Mouse (Mus musculus): ENCODE data around the gene Msantd1.
A peak's percentile ranks its signal among the peaks of the same experiment; 100 is the strongest.

The Msantd1 gene

GRCm38 (mm10) chr5:34927648-34928047 lies 19.8 kb downstream of the Msantd1 start:
- no peak for DNase-seq (ENCODE audit: low spot score)

- DNase-seq (ENCODE audit: low spot score), result no peak
Measured at GRCm38 (mm10) chr5:34930151-34930975, 22.6 kb downstream of the Msantd1 start.

DNA sequence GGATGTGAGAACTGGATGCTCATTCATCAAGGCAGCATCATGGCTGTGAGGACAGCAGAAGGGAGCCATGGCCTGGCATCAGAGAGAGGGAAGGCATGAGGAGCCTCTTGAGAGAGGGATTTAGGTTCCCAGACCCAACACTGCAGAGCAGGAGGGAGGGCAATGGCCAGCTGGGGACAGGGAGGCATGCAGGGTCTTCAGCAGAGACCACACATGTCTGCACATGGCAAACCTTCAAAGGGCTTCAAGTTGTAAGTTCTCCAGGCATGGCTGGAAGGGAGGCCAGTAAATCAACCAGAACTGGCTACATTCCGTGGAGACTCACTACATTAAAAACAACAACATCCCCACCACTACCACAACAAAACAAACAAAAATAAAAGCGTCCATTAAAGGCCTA lies 23.3 kb downstream of the Msantd1 start:
- no peak for DNase-seq (ENCODE audit: low spot score)

DNA sequence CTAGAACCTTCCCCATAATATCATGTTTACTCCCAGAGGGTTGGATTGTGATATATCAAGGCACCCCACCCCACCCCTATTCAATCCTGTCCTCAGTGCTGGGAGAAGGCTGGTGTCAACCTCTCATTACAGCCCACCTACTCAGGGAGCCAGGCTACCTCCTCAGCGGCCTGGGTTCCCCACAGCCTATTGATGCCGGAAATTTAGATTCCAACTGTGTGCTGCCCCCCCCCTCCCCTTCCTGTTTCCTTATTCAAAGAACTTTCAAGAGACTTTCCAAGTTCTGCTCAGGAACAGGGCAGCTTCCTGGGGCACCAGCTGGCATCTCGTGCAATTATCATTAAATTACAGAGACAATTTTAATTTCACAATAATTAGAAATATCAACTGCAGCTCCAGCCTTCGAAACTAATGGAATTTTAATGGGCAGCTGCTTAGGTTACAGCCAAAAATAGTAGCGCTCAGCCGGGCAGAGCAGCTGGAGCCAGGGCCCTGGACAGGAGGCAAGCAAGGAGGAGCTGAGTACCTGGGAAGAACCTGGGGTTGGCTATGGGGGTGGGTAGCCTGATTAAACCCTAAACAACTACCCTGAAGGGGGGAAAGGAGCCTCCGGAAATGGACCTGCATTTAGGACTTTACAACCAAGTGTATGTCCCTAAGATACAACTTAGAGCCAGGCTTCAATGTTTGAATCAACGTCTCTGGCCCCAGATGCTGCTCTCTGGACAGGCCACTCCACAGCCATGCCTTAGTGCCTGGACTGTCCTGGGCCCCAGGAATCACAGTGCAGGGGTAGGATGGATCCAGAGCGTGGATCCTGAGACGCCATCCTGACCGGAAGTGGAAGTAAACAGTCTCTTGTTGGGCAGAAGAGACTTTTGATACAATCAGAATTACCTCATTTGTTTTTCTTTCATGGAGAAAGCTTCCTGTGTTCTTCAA lies 24.0 kb downstream of the Msantd1 start:
- no peak for DNase-seq (ENCODE audit: low spot score)

GRCm38 (mm10) chr5:34932458-34932806 lies 24.6 kb downstream of the Msantd1 start:
- DNase-seq (ENCODE audit: low spot score), result no peak

DNA sequence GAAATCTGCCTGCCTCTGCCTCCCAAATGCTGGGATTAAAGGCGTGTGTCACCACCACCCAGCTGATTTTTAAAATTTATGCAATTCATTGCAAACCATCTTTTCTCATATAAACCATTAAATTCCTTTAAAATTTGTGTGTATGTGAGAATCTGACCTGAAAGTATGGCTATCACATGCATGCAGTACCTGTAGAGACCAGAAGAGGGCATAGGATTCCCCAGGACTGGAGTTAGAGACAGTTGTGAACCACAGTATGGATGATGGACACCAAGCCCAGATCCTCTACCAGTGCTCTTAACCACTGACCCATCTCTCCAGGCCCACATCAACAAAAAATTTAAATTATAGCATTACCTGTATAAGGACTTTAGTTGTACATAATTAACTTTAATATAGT lies 25.6 kb downstream of the Msantd1 start:
- no peak for DNase-seq (ENCODE audit: low spot score)

DNA sequence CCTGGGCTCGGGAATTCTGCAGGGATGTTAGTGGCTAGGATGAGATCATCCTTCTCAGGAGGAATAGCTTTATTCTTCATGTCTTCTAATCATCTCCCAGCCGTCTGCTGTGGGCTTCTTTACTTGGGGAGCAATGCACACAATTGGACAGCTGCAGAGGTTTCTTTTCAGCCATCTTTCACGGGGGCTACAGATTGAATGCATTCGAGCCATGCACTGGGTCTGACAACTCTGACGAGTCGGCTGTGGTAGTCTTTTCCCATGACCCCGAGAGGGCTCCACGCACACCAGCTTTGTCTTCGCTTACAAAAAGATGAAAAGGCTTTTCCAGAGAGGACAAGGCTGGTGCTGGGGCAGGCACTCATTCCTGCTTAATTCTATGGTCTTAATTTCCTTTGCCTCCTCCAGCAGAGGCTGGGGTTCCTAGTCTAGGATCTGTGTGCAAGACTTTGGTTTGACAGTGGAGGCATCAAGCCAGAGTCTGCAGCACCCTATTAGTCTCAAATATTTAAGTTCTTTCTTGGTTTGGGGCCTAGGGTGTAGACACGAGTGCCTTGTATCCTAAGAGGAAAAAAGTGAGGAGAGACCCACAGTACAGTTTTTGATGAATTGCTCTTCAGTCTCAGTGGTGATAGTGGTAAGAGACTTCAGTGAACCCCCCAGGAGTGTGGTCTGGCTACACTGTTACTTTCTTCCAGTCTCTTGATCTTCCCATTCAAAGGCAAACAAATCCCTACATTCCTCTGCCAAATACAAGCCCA lies 34.1 kb downstream of the Msantd1 start:
- DNase-seq (ENCODE audit: low spot score), result no peak

GRCm38 (mm10) chr5:34943428-34943827 lies 35.6 kb downstream of the Msantd1 start:
- no peak for DNase-seq (ENCODE audit: low spot score)

DNA sequence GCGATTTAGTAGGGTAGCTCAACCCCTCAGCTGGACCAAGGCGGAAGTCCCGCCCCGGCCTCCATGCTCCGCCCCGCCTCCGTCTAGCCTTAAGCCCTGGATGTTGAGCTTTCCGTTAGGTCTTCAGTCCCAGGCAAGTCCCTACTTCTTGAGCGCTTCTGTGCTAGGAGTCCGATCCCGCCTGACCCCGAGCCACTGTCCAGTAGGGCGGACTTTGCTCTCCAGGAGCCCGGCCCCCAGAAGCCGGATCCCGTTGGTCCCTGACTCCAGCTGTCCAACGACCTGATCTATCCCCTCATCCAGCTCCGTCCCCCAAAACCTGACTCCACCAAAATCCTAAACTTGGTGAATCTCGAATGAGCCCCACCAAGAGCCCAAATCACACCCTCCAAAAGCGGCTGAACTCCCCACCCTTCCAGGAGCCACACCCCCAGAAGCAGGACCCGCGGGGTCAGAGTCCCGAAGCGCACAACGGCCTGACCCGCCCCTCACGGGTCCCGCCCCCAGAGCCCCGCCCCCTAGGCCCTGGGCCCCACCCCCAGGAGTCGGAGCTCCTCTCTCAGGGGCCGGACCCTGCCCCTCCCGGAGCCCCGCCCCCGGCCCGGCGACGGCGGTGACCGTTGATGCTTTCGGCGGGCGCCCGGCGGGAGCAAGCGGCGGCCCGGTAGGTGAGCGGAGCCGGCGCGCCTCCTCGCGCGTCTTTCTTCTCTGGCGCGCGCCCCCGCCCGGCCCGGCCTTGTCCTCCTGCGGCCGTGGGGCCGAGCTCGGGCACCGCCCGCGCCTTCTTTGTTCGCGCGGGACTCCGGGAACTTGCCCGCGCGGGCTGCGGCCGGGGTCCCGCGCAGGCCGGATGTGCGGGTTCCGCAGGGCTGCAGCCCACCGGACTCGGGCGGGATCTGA lies 41.3 kb downstream of the Msantd1 start, which contains the start of gene Rgs12:
Rgs12 (plus strand) TSS at position 585 of the 900 bp plus-strand sequence.
- DNase-seq (ENCODE audit: low spot score), result peak; percentile 85

DNA sequence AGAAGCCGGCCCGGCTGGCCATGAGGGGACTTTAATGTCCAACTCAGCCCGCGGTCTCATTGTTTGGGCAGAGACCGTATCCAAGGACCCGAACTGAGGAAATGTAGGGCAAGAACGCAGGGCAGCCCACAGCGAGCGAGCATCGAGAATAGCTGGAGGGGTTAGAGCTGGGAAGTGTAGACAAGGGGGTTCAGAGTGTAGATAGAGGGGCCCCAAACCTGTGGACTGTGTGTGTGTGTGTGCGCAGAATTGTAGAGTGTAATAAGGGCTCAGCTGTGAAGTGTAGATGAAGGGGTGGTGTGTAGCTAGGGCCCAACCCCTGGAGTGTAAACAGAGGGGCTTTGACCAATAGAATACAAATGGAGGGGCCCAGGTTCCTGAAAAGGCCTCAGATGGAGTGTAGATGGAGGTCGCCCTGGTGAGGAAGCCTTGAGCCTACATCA lies 42.0 kb downstream of the Msantd1 start:
- DNase-seq (ENCODE audit: low spot score), result no peak

GRCm38 (mm10) chr5:34950486-34951160 lies 42.8 kb downstream of the Msantd1 start:
- no peak for DNase-seq (ENCODE audit: low spot score)

DNA sequence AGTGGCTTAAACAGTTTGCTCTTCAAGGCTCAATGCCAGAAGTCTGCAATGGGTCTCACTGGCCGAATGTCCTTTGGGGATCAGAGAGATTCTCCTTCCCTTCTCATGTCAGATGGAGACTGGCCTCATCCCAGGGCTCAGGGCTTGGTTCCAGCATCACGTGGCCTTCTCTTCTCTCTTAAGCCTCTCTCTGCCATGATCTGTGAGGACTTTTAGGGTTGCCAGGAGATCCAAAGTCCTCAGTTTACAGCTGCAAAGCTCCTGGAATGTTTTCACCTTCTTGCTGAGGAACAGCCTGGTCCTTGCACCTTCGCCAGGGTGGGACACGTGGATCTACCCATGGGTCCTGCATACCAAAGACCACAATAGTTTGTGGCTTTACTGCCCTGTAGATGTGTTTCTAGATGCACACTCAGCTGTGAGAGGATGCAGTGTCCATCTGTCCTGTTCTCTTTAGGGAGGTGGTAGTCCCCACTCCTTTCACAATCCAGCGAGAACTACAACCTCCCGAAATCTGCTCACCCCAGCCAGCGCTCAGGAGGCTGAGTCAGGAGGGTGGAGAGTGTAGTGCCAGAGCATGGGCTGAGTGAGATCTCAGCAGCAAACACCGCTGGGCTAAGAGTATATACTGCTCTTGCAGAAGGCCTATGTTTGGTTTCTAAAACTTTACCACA lies 43.5 kb downstream of the Msantd1 start:
- DNase-seq (ENCODE audit: low spot score), result no peak

DNA sequence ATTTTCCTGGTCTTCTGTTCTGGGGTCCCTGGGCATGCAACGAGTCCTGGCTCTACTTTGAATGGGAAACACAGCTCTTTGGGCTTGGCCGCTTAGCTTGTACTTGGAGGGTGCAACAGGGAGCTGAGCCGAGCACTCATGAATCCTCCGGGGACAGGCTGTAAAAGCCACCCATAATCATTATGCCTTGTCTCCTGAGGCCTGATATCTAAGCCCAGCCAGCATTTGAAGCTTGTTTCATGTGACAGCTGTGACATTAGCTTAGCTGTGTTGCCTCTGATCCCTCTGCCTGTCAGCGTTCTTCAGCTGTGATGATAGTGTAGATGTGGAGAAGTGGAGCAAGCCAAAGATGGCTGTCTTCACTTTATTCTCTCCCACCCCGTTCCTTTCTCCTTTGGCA lies 46.7 kb downstream of the Msantd1 start:
- no peak for DNase-seq (ENCODE audit: low spot score)

DNA sequence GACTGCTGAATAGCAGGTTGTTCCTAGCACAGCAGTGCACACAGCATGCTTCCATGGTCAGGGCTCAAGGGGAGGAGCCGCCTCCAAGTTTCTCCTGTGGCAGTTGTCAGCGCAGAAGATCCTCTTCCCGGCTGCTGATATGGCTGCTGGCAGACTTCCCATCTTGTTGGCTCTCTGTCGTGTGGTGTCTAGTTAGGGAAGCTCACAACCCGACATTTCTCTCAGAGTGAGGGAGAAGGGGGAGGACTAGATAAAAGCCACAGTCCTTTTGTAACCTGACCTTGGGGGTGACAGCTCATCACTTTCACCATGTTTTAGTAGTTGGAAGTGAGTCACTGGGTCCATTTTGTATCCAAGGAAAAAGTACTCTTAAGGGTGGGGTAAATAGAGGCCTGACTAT lies 47.8 kb downstream of the Msantd1 start:
- peak; percentile 62 for DNase-seq (ENCODE audit: low spot score)

GRCm38 (mm10) chr5:34956151-34956550 lies 48.3 kb downstream of the Msantd1 start:
- DNase-seq (ENCODE audit: low spot score), result no peak

DNA sequence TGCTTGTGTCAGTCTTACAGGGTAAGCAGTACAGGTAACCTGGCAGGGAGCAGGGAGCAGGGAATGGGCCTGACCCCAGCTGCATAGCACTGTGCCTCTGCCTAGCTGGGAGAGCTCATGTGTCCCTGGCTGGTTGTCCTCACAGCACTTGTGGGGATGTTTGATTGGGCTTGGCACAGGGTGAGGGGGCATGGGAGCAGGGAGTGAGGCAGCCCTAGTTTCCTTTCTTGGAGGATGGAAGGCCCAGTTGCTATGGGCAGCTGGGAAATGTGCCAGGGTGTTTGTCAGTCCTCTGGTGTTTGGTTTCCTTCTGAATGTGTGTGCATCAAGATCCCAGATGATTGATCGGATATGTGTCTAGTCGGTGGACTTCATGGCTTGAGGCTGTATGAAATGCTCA lies 49.2 kb downstream of the Msantd1 start:
- DNase-seq (ENCODE audit: low spot score), result no peak

- no peak for DNase-seq (ENCODE audit: low spot score)
Measured at GRCm38 (mm10) chr5:34960021-34960420, 52.2 kb downstream of the Msantd1 start.

DNA sequence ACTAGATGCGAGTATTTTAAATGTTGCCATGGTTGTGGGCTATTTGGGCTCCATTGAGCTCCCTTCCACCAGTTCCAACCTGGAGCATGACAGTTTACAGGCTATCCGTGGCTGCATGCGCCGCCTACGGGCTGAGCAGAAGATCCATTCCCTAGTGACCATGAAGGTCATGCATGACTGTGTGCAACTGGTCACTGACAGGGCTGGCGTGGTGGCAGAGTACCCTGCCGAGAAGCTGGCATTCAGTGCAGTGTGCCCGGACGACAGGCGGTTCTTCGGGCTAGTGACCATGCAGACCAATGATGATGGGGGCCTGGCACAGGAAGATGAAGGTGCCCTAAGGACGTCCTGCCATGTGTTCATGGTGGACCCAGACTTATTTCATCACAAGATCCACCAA lies 57.7 kb downstream of the Msantd1 start:
- no peak for DNase-seq (ENCODE audit: low spot score)

DNA sequence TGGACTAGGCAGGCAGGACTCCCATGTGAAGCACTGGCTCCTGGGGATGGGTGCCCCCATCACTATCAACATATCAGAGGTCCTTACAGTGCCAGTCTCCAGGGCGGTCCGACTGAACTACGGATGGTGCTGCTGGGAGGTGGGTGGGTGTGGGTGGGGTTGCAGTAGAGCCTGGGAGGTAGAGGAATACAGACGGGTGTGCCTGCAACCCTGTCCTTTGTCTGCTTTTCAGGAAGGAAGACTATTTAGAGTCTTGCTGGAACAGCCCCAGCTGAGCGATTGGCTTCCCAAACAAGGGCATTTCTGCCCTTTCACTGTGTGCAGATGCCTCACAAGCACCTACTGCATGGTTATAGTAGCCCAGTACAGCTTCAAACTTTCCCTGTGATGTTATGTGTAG lies 60.6 kb downstream of the Msantd1 start:
- no peak for DNase-seq (ENCODE audit: low spot score)

GRCm38 (mm10) chr5:34972471-34972870 lies 64.7 kb downstream of the Msantd1 start:
- DNase-seq (ENCODE audit: low spot score), result no peak

Measured in ovary, adult 18-20 months (tissue).